Mouse (Mus musculus) adrenal gland, postnatal 4 days (tissue): ENCODE data around the gene Dync2li1. TPM values are rescaled to one million over a fixed set of nuclear protein-coding genes. Genes with fewer than 3 reads are reported as not detected.

Experiments
- DNase-seq, 2 experiments: peaks; one replicate each; pipeline ENCODE4 v3.0.0; 2021 to 2022; ENCODE audit warnings: low spot score in 2 of 2, mixed read lengths in 2 of 2
- total RNA-seq, 2 experiments: library from RNA; stranded (reverse); gene quantifications; 2 replicates each; pipeline ENCODE4 v1.2.3; 2021

The Dync2li1 gene
- total RNA-seq, 2 experiments from 2014 or later: 23.2 to 28.2 TPM

DNA sequence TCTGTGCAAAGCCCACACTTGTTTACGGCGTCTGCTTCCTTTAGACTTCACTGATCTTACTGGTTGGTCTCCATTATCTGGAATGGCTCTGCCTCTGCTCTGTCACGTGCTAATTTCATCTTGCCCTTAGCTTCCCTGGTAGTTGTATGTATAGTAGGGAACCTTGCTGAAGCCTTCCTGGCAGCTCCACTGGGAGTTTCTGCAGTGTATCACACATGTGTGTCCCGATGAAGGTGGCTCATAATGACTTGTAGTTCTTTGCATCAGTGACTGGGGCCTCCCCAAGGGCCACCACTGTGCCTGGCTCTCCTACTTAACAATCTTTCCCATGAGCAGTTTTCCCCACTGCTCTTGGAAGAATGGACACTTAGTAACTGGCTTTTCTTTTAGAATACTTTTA lies 17.7 kb upstream of the Dync2li1 start:
- DNase-seq: no peak

DNA sequence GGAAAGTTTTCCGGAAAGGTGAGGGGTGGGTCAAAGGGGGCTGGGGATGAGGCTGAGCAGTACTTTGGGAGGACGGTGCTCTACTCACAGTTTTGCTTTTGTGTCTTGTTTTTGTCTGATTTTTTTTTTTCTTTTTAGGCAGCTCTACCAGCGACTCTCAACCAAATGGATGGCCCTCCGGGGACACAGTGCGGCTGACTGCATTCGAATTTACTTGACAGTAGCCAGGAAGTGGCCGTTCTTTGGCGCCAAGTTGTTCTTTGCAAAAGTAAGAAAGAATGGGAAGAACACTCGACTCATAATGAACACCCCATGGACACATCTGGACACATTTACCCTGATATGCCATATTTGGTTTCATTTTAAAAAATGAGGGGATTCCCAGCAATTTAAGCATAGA lies 14.8 kb upstream of the Dync2li1 start:
- DNase-seq: no peak

DNA sequence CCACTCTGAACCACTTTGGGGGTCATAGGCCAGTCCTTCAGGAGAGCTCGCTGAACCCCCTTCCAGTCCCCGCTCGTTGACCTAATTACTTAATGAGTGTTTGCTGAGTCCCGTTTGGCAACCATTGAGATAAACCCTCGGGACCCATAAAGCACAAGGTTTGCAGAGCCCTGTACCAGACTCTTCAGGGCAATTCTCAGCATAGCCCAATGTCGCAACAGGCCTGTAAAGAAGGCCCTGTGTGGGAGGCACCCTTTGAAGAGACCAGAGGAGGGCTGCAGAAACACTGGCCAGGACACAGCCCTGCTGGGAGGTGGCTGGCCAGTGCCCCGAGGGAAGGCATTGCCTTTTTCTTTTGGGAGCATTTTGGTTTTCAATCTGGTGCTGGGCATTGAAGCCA lies 14.3 kb upstream of the Dync2li1 start:
- no peak for DNase-seq

DNA sequence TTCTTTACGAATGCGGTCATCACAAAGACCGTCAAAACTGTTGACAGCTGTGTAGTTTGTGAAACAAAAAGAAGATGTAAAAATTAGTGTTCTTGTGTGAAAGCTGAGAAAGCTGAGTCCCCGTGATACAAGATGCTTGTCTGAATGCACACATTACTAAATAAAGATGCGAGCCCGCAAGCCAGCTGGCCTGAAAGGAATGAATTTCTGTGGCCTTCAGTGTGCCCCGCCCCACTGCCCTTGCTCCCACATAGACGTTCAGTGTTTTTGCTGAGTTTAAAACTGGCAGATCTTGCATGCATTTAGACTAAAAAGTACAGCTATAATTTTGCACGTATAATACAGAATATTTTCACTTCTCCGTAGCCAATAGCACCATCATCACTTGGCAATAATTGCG lies 10.5 kb upstream of the Dync2li1 start:
- no peak for DNase-seq

DNA sequence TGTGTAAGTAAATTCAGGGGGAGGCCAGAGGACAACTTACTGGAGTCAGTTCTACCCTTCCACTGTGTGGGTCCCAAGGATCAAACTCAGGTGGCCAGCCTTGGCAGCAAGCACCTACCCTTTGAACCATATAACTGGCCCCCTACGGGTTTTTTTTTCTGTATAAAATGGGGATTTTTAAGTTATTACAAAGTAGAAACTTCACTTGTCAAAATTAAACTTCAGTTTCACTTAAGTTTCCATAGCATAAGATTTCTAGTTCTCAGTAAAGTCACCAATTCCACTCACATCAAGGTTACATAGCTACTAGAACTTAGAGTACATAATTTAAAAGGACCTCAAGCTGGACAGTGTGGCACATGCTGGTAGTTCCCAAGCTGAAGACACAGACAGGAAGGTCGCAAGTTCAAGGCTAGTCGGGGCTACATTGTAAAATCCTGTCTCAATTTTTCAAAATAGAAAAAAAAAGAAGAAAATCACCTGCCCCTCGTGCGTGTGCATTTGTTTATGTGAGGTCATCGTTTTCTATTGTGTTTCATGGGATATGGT lies 9.7 kb upstream of the Dync2li1 start:
- DNase-seq: no peak

DNA sequence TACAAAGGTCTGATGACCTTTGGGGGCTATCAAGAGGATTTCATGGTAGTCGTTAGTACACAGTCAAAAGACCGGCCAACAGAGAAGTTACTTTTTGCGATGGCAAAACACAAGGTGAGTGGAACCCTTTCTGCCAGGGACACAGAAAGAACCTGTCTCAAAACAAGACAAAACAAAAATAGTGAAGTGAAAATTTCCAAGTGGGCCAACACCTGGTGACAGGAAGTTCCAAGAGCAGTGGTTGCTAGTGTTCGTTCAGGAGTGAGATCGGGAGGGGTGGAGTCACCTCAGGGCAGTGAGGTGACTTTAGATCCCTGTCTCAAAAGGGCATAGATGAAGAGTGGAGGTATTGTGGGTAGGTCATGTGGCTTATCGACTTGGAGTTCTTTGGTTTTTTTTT lies 8.3 kb upstream of the Dync2li1 start:
- DNase-seq: no peak

DNA sequence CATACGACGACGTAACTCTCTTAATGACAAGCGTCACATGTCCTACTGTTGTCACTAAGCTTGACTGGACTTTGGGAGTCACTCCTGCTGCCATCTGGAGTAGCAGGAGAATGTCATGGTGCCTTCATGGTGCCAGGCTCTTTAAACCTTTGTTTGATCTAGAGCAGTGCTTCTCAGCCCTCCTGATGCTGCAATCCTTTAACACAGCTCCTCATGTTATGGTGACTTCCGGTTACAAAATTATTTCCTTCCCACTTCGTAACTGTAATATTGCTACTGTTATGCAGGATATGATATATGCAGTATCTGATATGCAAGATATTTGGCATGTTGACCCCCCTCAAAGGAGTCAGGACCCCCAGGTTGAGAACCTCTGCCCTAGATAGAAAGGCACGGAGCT lies 7.2 kb upstream of the Dync2li1 start:
- no peak for DNase-seq

DNA sequence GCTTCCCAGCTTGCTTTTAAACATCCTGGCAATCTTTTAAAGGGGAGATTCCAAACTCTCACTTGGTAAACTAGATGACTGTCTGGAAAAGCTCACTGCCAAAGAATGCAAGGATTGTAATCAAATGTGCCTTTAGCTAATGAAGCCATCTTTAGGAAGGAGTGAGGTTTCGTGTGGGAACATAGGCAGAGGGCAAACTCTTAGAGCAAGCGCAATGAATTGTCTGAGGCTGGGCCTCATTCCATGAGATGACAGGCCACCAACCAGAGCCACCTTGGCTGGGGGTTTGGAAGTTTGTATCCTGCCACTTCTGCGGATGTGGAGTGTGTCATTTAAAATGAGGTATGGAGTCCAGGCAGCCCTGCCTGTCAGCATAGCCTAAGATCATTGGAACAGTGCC lies 6.2 kb upstream of the Dync2li1 start:
- no peak for DNase-seq

DNA sequence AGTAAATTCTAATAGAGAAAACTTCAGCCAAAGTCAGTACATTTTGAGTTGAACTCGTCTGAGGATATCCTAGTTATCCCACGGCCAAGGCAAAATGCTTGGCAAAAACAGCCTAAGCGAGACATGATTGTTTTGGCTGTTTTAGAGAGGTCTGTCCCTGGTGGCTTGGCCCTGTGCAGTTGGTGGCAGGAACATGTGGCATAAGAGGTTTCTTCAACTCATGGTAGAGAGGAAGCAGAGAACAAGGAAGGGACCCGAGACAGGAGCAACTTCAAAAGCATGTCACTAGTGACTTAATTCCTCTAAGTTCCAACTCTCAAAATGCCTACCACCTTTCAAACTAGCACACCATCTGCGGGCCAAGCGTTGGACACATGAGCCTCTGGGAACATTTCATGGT lies 5.7 kb upstream of the Dync2li1 start:
- no peak for DNase-seq

DNA sequence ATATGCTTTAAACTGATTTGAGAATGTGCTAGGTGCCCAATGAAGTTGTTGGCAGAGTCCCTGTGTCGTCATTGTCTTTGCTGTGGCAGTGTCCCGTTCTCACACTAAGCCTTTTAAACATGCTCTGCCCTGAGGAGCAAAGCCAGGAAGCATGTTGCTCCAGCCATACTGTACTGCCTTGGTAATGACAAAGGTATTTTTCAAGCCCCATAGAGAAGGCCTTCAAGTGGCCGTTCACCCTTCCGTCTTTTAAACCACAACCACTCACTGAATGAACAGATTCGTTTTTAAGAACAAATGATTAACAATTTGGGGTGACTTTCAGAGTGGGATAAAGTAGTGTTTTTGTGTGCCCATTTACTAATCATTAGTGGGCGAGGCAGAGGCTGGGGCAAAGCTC lies 5.1 kb upstream of the Dync2li1 start:
- DNase-seq: no peak

DNA sequence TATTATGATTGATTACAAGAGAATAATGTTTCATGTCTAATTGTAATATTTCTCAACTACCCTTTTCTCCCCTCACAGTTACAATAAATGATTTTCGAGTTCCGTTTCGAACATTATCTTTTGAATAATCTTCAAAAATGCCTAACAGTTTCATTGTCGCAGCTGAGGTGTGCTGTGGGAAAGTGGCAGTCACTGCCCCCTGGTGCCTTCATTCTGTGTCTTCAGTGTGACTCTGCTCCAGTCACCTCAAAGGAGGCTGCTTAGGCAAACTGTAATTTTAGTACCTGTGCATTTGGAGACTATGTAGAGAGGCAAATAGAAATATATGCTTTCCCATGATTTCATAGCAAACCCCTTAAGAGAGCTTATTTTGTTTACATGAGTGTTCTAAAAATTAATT lies 4.3 kb upstream of the Dync2li1 start:
- DNase-seq: no peak

DNA sequence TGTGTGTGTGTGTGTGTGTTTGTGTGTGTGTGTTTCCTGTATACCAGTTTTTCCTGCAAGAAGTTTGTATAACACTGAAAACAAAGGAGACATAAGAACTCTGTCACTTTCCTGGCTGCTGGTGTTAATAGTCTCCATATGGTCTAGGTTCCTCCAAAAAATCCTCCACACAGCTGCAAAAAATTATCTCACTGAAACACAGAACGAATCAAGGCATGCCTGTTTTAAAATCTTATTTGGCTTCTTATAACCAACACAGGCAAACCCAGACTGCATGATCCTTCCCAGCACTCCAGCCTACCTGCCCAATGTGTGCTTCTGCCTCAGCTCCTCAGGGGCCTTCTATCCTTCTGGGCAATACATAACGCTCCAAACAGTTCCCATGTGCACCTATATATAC lies 3.4 kb upstream of the Dync2li1 start:
- no peak for DNase-seq

DNA sequence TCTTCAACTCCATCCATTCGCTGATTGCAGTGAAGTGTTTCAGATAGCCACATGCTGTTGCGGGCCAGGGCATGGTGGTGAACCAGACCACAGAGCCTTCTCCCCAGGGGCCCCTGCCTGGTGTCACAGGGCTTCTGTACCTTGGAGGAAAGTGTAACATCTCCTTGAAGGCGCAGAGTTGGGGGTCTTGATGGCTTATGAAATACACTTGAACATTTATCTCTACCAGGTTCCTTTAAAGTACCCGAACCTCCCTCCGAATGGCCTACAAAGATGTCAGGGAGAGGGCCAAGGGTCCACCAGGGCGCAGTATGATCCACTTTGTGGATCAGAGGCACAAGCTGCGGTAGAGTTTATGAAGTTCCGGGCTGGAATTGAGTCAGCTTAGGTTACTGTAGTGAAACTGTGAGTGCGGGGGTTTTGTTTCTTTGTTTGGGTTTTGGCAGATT lies 585 bp downstream of the Dync2li1 start:
- no peak for DNase-seq

DNA sequence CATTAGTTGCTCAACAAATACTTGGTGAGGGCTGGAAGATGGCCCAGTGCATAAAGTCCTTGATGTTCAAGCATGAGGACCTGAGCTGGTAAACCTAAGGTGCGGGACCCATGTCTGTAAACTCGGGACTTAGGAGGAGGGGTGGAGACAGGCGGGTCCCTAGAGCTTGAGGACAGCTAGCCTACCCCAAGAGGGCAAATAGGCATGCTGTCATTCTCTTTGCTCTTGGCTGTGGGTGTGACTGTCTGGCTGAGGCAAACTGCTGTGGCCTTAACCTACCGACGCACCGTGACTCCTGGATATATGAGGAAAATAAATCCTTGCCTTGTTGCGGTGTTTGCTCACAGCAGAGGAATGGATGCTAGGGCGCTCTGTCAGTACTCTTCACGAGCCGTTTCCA lies 1.4 kb downstream of the Dync2li1 start:
- DNase-seq: no peak

DNA sequence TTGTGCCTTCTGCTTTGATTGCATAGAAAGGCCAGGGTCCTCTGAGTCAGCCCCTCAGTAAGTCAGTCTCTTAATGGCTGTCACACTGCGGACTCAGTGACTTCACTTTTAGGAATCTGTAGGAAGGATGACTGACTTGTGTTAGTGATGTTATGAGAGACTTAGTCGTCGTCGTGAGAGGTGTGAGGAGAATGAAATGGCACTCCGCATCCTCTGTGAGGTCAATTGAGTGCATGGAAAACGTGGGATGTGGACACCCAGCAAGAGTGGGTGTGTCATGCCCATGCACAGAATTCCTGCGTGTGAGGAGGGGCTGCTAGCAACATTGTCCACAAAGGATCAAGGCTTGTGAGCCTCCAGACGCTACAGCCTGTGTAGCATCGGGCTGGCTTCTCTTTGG lies 2.3 kb downstream of the Dync2li1 start:
- no peak for DNase-seq

DNA sequence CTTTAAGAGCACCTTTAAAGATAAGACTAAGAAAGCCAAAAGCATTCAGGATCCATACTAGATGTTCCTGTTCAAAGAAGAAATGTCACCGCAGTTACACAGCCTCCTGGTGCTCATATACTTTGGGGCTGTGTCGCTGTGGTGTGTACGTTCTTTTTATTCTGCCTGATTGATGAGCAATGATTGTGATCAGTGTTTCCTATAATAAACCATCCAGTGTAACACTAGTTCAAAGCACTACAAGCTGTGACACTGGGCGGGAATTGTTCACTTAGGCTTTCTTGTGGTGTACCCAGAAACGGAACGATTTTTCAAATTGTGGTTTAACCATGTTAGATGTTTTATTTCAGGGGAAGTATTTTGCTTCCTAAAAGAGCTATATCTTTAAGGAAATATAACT lies 5.5 kb downstream of the Dync2li1 start:
- no peak for DNase-seq

DNA sequence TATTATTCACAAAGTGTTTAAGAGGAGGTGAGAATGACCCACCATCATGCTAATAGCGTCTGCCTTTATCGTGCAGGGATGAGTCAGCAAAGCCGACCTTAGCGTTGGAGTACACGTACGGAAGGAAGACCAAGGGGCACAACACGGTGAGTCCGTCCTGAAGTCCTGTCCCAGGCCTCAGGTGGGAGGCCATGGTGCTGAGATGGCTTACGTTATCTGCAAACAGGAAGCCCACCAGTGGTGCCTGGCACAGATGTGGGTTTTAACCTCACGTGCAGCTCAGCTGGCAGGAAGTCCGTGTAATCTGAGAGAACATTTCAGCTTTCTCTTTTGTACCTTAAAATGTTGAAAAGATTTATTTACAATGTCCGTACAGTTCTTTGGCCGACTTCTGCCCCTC lies 7.1 kb downstream of the Dync2li1 start:
- DNase-seq: no peak

DNA sequence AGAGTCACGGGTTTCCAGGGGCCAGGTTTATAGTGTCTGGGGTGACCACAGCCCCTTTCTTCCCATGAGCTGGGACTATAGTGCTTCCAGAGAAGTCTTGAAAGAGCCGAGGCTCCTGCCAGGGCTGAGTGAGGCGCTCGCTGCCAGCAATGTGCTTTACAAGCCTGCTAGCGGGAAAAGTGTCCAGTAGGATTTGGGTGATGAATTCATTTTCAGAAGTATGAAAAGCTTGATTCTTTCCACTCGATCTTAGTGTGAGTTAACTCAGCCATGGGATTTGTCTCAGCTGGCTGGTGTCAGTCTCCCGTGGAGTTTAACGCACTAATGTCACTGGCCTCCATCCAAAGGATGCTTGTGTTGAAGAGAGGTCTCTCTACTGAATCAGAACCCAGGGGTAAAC lies 10.0 kb downstream of the Dync2li1 start:
- DNase-seq: no peak

DNA sequence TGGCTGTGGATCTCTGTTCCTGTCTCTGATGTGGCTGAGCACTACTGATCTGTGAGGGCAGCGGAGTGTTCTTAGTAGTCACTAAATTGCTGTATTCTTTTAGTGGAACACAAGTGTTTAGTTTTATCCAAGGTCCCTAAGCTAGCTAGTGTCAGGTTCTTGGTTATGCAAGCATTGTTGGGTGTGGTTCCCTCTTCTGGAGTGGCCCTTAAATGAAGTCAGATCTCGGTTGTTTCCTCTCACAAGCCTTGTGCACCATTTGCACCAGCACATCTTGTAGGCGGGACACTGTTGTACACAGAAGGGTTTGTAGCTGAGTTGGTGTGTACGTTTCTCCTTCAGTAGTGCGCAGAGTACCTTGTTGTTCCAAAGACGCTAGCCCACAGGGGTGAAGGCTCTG lies 11.7 kb downstream of the Dync2li1 start:
- DNase-seq: no peak

DNA sequence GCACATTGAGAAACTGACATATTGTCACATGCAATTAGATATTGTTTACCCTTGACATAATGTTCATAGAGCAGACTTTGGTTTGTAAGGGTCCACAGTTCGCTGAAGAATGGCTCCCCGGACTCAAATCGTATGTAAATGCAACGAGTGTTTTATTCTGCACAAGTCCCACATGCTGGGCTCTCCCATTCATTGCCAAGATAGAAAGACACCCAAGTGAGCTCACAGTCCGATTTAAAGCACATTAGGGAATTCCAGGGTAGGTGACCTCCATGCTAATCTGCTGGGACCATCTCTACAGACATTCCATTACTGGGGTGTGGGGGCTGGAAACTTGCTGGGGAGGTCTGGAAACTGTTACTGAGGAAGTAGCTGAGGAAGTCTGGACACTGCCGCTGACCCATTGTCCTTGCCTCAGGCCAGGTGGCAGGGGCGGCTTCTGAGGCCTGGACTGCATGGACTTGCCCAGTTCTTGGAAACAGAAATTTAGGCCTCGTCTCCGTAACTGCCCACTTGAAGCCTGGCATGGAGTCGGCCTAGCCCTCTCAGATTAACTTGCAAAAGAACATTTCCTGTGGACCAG lies 13.6 kb downstream of the Dync2li1 start:
- no peak for DNase-seq

DNA sequence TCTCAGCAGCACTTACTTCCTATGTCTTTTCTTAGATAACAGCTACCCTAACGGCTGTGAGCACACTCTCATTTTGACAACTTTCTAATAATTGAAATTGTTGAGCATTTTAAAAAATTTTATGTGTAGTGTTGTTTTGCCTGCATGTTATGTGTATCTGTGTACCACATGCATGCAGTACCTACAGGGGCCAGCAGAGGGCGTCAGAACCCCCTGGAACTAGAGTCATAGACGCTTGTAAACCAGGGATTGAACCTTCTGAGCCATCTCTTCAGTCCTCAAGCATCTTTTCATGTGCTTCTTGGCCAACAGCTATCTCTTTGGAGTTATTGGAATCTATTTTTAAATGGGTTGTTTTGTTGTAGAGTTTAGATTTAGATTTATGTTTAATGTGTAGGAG lies 15.6 kb downstream of the Dync2li1 start:
- DNase-seq: no peak

DNA sequence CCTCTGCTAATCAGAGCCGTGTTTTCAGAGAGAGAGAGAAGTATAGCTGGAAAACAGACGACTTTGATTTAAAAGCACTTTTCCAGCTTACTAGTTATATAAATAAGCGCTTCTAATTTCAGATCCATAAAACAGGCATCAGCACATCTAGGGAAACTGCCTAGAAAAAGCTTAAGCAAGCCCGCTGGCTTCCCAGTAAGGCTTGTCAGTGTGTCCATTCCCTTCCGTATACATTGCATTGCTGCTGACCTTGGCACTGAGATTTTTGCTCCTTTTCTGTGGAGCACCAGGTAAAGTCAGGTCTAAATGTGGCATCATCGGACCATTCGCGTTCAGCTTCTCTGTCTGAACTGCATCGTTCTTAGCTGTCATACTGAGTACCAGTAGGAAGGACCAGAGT lies 16.0 kb downstream of the Dync2li1 start:
- no peak for DNase-seq

DNA sequence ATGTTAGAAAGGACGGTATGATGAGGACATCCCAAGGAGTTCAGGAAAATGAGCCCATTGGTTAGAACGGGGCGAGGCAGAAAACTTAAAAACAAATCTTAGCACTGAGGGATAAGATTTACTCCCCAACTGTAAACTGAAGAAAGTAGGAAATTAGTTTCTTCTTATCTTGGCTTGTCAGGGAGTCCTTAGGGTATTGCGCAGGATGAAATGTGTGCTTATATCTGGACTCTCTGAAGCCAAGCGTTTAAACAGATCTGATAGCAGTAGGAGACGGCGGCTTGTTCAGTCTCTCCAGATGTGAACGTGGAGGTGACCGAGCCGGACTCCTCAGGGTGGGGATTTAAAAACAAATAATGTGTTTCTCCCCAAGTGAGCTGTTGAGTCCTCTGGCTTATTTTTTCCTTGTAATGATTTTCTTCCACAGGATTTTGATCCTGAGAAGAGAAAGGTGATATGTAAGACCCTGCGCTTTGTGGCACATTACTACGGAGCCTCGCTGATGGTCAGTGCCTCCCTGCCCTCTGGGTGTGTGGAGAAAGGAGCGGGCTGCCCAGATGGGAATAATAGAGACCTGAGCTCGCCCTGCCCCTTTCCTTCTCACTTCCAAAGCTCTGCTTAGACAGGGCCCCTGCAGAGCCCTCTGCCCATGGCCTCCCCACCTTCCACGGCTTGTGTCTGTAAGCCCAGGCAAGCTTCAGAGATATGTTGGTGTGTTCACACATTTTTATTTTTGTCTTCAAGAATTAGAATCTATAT lies 18.2 kb downstream of the Dync2li1 start:
- no peak for DNase-seq
